Mouse (Mus musculus) macrophage (primary cell): ENCODE data around the gene Trmt44. TPM values are rescaled to one million over a fixed set of nuclear protein-coding genes. Genes with fewer than 3 reads are reported as not detected.

ENCODE experiments used
- H3K27ac ChIP-seq: fragments of 350-480 bp; formaldehyde crosslinking; 2 replicates; pipeline ENCODE4 v1.9.0; 2021
- H3K36me3 ChIP-seq: fragments of 350-480 bp; formaldehyde crosslinking; 2 replicates; pipeline ENCODE4 v1.9.0; 2021; ENCODE audit errors: inconsistent target
- H3K4me3 ChIP-seq: fragments of 350-480 bp; formaldehyde crosslinking; 2 replicates; pipeline ENCODE4 v1.9.0; 2021; ENCODE audit errors: inconsistent target
- H3K79me2 ChIP-seq: fragments of 350-480 bp; formaldehyde crosslinking; 2 replicates; pipeline ENCODE4 v1.9.0; 2021; ENCODE audit errors: inconsistent target
- WGBS: methylation state at CpG from one replicate; pipeline ENCODE4 v1.1.7; 2026; ENCODE audit warnings: inconsistent platforms; ENCODE audit not compliant: missing documents; 5-methylcytosine and 5-hydroxymethylcytosine counted together
- polyA plus RNA-seq: library from polyadenylated mRNA; stranded (reverse); fragments of 250-400 nt; gene quantifications from 3 replicates; pipeline ENCODE4 v1.2.4, GENCODE M21; 2018; ENCODE audit warnings: inconsistent platforms

The Trmt44 gene
- polyA plus RNA-seq, 1 experiment from 2014 or later: 1.7 TPM

DNA sequence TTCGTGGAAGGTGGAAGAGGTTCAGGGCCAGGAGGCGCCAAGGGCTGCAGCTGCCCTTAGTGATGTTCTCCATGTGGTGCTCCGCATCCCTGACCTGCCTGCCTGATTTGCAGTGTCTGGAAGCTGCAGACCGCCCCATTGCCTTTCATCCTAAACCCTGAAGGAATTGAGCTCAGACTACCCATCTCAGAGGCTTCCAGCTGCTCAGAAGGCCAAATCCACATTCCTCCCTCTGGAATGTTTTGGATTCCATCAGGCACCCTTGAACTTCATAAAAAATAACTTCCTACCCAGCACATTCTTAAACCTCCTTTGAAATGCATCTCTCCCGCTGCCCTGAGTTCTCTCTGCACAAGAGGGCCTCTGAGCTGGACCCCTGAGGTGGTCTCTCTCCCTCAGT lies 34.3 kb downstream of the Trmt44 start:
- no peaks in the 10 kb centered on the region for H3K79me2 ChIP-seq
- 67% methylated on average over 5 of the region's 5 CpGs for WGBS
- H3K4me3 ChIP-seq: no peak overlapping the region
- no peak overlapping the region for H3K27ac ChIP-seq
- H3K36me3 ChIP-seq: no peaks in the 10 kb centered on the region

- H3K79me2 ChIP-seq: no peaks in the 10 kb centered on the region
- H3K4me3 ChIP-seq: no peak overlapping the region
- no peaks in the 10 kb centered on the region for H3K36me3 ChIP-seq
- no peak overlapping the region for H3K27ac ChIP-seq
- WGBS: 82% methylated on average over 4 of the region's 4 CpGs
These were observed 35.3 kb downstream of the Trmt44 start for GRCm38 (mm10) chr5:35539576-35539975.

DNA sequence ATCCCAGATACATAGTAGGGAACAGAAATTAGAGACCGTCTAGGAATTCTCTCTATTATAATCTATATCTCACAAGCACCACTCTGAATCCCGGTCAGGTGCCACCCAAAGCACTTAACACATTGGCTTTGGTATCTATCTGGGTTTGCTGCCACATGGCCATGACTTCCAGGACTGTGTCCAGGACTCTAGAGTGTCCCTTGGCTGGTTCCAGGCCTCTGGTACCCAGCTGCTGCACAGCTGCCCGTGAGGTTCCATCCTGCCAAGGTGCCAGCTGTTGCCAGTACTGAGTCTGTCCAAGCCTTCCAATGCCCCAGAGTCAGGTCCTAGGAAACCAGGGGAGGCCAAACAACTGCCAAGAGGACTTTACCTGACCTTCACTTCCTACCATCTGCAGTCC lies 36.8 kb downstream of the Trmt44 start:
- Histone ChIP-seq H3K79me2 (no peaks in the 10 kb centered on the region), H3K4me3 (no peak overlapping the region), H3K27ac (no peak overlapping the region), H3K36me3 (no peaks in the 10 kb centered on the region)
- 92% methylated on average over 3 of the region's 3 CpGs for WGBS

GRCm38 (mm10) chr5:35537474-35537873 lies 37.4 kb downstream of the Trmt44 start:
- Histone ChIP-seq H3K79me2 (no peaks in the 10 kb centered on the region), H3K27ac (no peak overlapping the region), H3K4me3 (no peak overlapping the region), H3K36me3 (no peaks in the 10 kb centered on the region)
- WGBS: 87% methylated on average over 1 of the region's 1 CpGs

DNA sequence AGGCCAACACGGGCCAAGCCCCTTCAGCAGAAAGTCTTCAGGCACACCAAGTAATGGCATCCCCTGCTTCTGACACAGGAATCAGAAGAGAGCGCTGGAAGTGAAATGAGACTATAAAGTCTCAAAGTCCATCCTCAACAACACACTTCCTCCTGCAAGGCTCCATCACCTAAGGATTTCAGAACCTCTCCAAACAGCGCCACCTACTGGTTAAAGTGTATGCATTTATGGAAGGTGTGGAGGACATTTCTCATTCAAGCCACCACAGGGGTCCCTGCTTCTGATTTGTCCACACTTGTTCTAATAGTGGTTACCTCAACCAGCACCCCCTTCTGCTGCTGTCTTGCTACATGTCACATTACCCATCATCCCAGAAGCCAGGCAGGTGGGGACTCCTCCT lies 38.6 kb downstream of the Trmt44 start:
- 62% methylated on average over 3 of the region's 3 CpGs for WGBS
- Histone ChIP-seq H3K4me3 (no peak overlapping the region), H3K79me2 (no peaks in the 10 kb centered on the region), H3K36me3 (no peaks in the 10 kb centered on the region), H3K27ac (no peak overlapping the region)

- Histone ChIP-seq H3K27ac (no peak overlapping the region), H3K79me2 (no peaks in the 10 kb centered on the region), H3K4me3 (no peak overlapping the region), H3K36me3 (no peaks in the 10 kb centered on the region)
- 22% methylated on average over 10 of the region's 10 CpGs for WGBS
These were observed 43.3 kb downstream of the Trmt44 start for GRCm38 (mm10) chr5:35531586-35531985.

- no peak overlapping the region for H3K4me3 ChIP-seq
- H3K79me2 ChIP-seq: no peaks in the 10 kb centered on the region
- no peaks in the 10 kb centered on the region for H3K36me3 ChIP-seq
- 18% methylated on average over 4 of the region's 4 CpGs for WGBS
- H3K27ac ChIP-seq: no peak overlapping the region
These were observed 44.4 kb downstream of the Trmt44 start for GRCm38 (mm10) chr5:35530442-35530841.

GRCm38 (mm10) chr5:35525469-35526123 lies 49.3 kb downstream of the Trmt44 start, which contains the start of gene Cpz:
Cpz (minus strand) TSS chr5:35525698.
- no peak within 1 kb of the TSS for H3K27ac ChIP-seq
- no peaks in the 10 kb centered on the region for H3K79me2 ChIP-seq
- no peak within 1 kb of the TSS for H3K4me3 ChIP-seq
- 5% methylated on average over 24 of the region's 29 CpGs for WGBS
- H3K36me3 ChIP-seq: no peaks in the 10 kb centered on the region

- Histone ChIP-seq H3K4me3 (no peak overlapping the region), H3K36me3 (no peaks in the 10 kb centered on the region), H3K79me2 (no peaks in the 10 kb centered on the region), H3K27ac (no peak overlapping the region)
- 93% methylated on average over 2 of the region's 2 CpGs for WGBS
These were observed 50.5 kb downstream of the Trmt44 start for GRCm38 (mm10) chr5:35524381-35524780.

DNA sequence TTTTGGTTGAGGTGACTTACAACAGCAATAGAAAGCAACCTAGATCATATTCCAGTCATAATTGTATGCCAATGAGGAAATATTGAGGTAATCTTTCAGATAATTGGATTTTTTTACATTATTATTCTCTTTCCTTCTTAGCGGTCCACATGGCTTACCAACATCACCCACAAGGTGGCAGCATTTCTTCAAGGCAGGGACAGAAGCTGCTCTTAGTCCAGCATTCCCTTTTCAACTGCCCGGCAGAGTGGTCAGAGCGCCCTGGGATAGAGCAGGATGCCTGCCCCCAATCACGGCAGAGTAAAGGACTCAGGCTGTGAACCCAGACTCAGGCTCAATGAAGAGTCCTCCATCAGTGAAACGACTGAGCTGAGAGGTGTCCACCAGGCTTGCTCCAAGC lies 51.1 kb downstream of the Trmt44 start:
- H3K79me2 ChIP-seq: no peaks in the 10 kb centered on the region
- H3K27ac ChIP-seq: no peak overlapping the region
- H3K36me3 ChIP-seq: no peaks in the 10 kb centered on the region
- no peak overlapping the region for H3K4me3 ChIP-seq
- 3% methylated on average over 5 of the region's 5 CpGs for WGBS

- Histone ChIP-seq H3K4me3 (no peak overlapping the region), H3K27ac (no peak overlapping the region), H3K79me2 (no peaks in the 10 kb centered on the region), H3K36me3 (no peaks in the 10 kb centered on the region)
- 89% methylated on average over 11 of the region's 11 CpGs for WGBS
These were observed 58.1 kb downstream of the Trmt44 start for GRCm38 (mm10) chr5:35516781-35517180.

DNA sequence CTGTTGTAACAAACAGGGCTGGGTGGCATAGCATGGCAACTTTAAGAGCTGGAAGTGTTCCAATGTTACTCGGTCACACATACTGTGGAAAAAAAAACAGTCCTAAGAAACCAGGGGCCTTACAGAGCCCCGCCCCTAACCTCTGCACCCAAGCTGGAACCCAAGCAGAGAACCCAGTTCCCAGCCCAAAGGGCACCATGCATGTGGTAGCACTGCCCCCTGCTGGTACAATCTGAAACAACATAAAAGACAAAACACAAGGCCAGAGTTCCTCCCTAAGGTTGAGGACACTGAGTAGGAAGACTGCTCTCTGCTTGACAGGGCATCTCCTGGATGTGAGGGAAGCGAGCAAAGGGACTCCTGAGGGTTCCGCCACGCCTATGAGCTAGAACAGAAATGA lies 64.3 kb downstream of the Trmt44 start:
- 29% methylated on average over 5 of the region's 5 CpGs for WGBS
- no peaks in the 10 kb centered on the region for H3K79me2 ChIP-seq
- no peak overlapping the region for H3K4me3 ChIP-seq
- no peak overlapping the region for H3K27ac ChIP-seq
- no peaks in the 10 kb centered on the region for H3K36me3 ChIP-seq

Other genes with a start within 250 kb of the Trmt44 start
- not detected in 3 replicates for gene Hmx1, start 186.0 kb downstream of the Trmt44 start, polyA plus RNA-seq
- gene Cpz, start 49.4 kb downstream of the Trmt44 start, polyA plus RNA-seq: not detected in 3 replicates
- gene Acox3, start 8.0 kb upstream of the Trmt44 start, polyA plus RNA-seq: 41.0 to 123 TPM (median 75.8 TPM) in 3 replicates
- 0.17 to 0.36 TPM (median 0.26 TPM) in 3 replicates for gene Htra3, start 104.7 kb upstream of the Trmt44 start, polyA plus RNA-seq
- gene Sh3tc1, start 164.9 kb upstream of the Trmt44 start, polyA plus RNA-seq: 11.5 to 20.1 TPM (median 15.4 TPM) in 3 replicates
- gene Ablim2, start 182.8 kb upstream of the Trmt44 start, polyA plus RNA-seq: 0.20 to 0.50 TPM (median 0.40 TPM) in 3 replicates